Mouse (Mus musculus): ENCODE results near the gene Cd22. TPM values are rescaled to one million over a fixed set of nuclear protein-coding genes. Genes with fewer than 3 reads are reported as not detected.
"Not testable (repeated sequence)": the region's sequence is repeated elsewhere in the genome, so short reads cannot be mapped to it uniquely, and the experiment has no call there.

Gene Cd22
- total RNA-seq, 2 experiments from 2014 or later = 0.13 to 0.23 TPM

DNA sequence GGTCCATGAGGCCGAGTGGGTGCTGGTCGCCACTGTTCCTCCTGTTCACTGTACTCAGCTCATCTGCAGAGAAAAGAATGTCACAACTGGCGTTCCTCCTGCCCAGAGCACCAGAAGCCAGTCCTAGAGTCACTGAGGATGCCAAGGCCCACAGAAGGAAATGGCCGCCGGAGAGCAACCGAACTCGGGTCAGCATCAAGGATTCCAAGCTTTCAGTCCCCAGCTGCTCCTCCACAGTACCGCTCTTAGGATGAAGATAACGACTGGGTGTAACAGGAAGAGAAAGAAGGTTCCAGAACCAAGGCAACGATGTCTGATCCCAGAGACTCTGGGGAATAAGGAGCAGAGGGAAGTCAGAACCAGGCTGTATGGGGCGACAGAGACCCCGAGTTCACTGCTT, 18.7 kb downstream of the Cd22 start, which contains the start of gene Ffar1:
Gene Ffar1 (minus strand): TSS at position 101 of the 400 bp plus-strand sequence.
- DNase-seq = no peak

- no peak for DNase-seq
These were observed 20.3 kb downstream of the Cd22 start for GRCm38 (mm10) chr7:30859635-30860402.

DNA sequence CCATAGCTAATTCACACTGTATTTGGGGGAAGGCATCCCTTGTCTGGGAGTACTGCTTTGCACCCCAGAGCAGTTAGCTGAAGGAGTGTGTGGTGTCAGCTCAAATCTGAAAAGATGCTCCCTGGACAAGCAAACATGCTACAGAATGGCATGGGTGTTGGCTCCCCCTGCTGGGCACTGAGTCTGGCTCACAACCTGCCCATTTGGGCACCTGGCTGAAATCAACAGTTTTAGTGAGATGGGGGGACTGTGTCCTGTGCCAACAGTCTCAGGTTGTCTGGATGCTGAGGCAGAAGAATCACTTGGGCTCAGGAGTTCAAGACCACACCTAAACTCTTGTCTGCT, 20.9 kb downstream of the Cd22 start:
- no peak for DNase-seq

GRCm38 (mm10) chr7:30857746-30858145, 22.4 kb downstream of the Cd22 start:
- DNase-seq = no peak

GRCm38 (mm10) chr7:30856078-30856477, 24.1 kb downstream of the Cd22 start, which contains the start of gene Ffar3:
TSS of gene Ffar3 (minus strand) at chr7:30856178.
- no peak for DNase-seq

DNA sequence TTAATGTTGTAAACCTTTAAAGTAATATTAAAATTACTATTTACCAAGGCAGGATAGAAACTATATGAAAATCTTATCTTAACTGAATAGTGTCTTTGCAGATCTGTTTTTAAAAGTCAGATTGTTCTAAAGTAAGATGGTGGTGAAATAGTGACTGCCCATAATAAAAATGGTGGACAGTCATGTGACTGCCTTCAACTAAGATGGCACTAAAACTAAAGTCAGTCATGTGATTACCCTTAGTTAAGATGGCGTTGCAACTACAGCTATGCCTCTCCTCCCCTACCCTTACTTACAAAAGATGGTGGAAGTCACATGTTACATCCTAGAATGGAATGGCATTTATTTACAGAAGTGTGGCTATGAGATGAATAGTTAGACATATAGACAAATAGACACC, 28.7 kb downstream of the Cd22 start:
- DNase-seq = no peak

- DNase-seq = no peak
These were observed 32.2 kb downstream of the Cd22 start for GRCm38 (mm10) chr7:30847934-30848333.

GRCm38 (mm10) chr7:30847386-30847785, 32.8 kb downstream of the Cd22 start:
- DNase-seq = no peak

DNA sequence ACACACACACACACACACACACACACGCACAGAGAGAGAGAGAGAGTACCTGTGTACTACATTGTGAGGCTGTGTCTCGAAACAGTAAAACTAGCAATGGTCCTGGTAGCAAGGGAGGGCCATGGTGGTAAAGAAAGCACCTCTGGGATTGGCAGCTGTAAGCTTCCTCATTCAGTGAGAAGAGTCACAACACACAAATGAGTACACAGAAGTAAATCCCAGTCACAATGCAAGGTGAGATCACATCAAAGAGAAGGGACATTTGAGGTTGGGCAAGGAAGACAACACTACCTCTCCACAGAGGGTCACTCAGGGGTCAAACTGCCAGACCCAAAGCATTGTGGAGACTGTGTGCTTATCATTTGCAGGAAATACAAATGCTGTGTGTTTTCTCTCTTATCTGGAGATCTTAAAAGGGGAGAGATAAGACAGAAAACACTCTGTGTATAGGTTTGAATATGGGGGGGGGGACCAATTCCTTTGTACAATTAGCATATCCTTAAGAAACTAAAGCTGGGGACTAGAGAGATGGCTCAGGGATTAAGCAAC, 33.6 kb downstream of the Cd22 start:
- DNase-seq = no peak

DNA sequence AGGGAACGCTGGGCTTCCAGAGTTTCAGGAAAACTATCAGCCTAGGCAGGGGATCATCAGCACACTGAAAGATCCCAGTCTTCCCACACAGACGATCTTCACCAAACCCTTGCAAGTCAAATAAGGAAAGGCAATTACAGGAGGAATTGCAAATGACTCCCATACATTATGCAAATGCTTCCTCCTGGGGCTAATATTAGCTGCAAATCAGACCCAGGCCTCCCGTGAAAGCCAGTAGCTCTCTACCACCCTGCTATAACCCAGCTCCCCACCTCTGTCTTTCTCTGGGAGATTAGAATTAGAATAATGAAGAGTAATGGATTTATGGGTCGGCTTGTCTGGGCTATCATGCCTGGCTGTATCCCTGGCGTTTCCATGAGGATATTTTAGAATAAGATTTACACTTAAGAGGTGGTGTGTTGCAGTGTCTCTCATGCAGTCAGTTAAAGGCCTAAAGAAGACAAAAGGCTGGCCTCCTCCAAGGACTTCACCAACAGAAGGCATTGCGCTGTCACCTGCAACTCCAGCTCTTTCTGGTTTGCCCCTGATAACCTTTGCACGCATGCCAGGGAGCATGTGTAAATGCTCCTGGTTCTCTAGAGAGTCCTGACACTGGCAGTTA, 35.4 kb downstream of the Cd22 start:
- no peak for DNase-seq

DNA sequence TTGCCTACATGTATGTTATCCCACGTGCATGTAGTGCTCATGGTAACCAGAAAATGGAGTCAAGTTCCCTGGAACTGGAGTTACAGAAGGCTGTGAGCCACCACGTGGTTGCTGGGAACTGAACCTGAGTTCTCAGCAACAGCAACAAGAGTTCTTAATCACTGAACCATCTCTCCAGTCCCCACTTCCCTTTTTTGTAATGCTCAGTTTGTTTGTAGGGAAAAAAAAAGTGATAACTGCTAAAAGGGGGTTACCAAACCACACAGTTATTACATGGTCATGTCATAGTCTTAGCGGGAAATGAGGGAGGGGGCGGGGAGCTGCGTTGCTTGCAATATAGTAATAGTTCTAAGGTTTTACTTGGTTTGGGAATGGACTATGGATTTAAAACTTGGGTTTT, 38.0 kb downstream of the Cd22 start:
- DNase-seq = no peak

GRCm38 (mm10) chr7:30841379-30841778, 38.8 kb downstream of the Cd22 start:
- DNase-seq = no peak

DNA sequence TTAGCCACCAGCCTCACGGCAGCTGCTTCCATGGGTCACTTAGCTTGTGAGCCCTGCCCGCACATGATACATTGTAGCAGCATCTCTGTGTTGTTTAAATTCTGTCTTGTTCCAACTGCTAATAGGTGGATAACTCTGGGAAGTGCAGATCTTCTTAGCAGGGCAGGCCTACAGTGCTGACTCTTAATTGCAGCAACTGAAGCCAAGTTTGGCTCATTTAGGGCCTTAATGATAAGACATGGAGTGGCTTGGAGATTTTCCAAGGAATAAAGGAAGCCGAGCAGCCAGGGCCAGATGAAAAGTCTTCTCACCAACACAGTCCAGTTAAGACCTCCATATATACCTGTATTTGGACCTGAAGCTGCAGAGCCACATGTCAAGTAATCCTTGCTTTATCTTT, 39.8 kb downstream of the Cd22 start:
- no peak for DNase-seq

DNA sequence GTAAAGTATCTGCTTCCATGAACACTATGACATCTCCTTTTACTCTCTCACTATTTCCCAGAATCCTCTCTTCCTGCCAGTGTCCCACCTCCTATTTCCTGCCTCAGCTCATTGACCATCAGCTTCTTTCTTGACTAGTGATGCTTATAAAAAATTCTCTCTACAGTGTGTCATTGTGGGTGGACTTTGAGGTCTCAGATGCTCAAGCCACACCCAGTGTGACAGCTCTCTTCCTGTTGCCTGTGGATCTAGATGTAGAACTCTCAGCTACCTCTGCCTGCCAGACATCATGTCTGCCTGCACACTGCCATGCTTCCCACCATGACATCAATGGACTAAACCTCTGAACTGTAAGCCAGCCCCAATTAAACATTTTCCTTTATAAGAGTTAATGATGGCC, 42.9 kb downstream of the Cd22 start:
- no peak for DNase-seq

DNA sequence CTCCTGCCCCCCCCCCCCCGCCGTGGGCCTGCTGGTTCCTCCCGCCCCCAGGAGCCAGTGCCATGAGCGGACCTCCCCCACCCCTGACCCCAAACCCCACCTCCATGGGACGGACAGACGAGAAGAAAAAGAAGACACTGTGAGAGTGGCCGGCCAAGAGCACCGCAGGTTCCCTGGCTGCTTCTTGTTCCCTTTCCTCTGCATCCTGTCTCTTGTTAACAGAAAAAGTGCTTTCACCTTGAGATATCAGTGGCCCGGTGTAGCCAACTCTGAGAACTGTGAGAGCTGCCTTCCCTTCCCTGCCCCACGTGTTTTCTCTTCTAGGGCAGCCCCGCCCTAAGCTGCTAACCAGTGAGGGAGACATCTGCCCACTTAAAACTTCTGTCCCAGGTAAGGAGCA, 47.5 kb downstream of the Cd22 start:
- DNase-seq = not testable (repeated sequence)

DNA sequence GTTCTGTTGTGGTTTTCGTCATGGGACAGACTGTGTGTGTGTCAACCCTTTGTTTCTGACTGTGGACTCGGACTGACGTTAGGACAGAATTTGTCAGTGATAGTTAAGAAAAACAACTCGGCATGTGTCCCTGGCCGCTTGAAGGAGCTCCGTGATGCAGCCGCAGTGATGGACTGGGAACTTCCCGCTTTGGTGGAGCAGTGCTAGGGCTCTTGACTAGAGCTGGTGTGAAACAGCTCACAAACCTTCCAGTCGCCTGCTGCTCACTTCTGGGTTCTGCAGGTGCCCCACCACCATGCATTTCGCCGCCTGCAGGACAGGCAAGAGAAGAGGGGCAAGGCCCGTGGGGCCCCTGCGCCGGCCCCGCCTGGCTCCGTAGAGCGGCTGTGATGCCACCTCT, 47.9 kb downstream of the Cd22 start:
- DNase-seq = no peak

GRCm38 (mm10) chr7:30829428-30829827, 50.7 kb downstream of the Cd22 start:
- no peak for DNase-seq

- DNase-seq = not testable (repeated sequence)
These were observed 51.3 kb downstream of the Cd22 start for GRCm38 (mm10) chr7:30828871-30829270.

GRCm38 (mm10) chr7:30826660-30827059, 53.5 kb downstream of the Cd22 start:
- no peak for DNase-seq

- DNase-seq = no peak
These were observed 55.8 kb downstream of the Cd22 start for GRCm38 (mm10) chr7:30824306-30824705.

DNA sequence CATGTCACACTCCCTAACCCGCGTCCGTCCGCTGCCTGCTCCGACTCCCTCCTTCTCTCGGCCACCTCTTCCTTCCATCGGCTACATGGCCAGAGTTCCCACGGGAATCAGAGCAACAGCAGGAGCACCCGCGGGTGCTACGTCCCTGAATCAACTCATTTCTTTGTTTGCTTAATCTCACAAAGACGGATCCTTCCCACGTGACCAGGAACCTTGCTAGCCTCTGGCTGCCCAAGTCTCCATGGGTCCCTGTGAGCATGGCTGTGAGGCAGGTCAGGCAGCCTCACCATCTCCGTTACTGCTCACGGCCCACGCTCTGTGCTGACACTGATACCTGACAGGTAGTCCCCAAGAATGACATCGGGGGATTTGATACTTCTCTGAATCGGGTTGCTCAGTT, 56.5 kb downstream of the Cd22 start, which contains the start of gene Ffar2:
Gene Ffar2 (minus strand): TSS at position 101 of the 400 bp plus-strand sequence.
- DNase-seq = no peak

DNA sequence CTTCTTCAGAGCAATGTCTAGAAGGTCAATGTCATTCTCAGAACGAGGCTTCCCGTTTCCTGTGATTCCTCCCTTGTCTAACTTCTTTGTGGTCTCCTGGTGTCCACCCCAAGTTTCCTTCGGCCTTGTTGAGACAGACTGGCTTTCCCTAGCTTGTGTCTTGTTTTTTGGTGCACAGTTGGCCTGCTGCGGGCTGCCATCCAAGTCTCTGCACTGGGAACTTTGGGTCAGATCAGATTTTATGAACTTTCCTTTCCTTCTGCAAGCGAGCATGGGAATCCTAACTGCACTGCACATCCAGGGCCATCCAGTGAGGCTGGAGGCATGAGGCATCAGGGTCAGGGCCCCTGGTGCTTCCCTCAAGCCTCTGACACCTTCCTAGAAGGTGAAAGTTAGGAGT, 58.6 kb downstream of the Cd22 start:
- no peak for DNase-seq

DNA sequence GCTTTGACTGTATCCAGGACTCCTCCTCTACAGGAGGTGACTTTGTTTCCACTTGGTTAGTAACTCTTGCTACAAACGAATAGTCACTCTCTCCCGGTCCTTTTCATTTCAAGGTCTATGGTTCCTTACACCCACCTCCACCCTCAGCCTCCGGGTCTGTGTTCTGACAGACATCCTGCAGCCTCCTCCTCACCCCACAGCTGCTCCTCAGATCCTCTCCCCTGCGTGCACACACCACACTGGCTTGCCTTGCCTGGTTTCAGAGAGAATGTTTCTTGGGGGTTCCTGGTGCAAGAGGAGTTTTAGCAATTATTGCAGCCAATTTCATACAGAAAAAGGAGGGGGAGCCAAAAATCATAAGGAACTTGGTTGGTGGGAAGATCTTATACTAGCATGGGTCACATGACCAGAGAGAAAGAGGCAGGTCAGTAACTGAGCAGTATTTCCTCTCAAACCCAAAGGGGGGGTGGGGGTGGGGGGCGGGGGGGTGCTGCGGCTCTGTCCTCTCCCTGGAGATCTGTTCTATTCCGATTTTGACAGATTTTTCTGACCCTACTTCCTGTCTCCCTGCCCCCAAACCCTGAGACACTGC, 59.2 kb downstream of the Cd22 start:
- DNase-seq = no peak
